Mouse (Mus musculus): ENCODE results near the gene Fbxl19. TPM values are rescaled to one million over a fixed set of nuclear protein-coding genes. Genes with fewer than 3 reads are reported as not detected.
A peak's percentile ranks its signal among the peaks of the same experiment; 100 is the strongest.
"Not testable (repeated sequence)": the region's sequence is repeated elsewhere in the genome, so short reads cannot be mapped to it uniquely, and the experiment has no call there.

Fbxl19 gene
- polyA plus RNA-seq, 1 experiment from 2014 or later: 3.2 TPM

DNA sequence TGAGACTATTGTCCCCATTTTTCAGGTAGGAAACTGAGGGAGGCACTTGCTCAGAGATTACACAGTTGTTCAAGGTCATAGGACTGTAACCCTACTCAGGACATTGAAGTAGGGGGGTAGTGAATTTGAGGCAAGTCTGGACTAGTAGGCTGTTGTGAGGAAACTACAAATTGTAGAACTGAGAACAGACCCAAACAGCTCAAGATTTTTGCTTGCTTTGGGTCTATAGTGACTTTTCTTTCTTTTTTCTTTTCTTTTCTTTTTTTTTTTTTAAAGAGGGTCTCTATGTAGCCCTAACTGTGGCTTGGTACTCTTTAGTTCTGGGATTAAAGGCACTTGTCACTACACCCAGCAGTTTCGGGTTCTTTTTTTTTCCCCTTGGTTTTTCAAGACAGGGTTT is 28.2 kb downstream of the Fbxl19 start:
- Histone ChIP-seq H3K36me3 (0 out of 2 replicates have a peak, but pooled peaks cover 3% of the 10 kb centered on the region), H3K9ac (no peak overlapping the region), H3K27ac (no peak overlapping the region), H3K4me1 (replicated peaks) (peaks cover 23% of the 10 kb centered on the region), H3K4me2 (replicated peaks) (no peak overlapping the region), H3K9me3 (no peaks in the 10 kb centered on the region), H3K4me3 (replicated peaks) (no peak overlapping the region), H3K27me3 (replicated peaks) (no peaks in the 10 kb centered on the region)
- WGBS: 90% methylated on average over 1 of the region's 1 CpGs
- ATAC-seq: no peak

DNA sequence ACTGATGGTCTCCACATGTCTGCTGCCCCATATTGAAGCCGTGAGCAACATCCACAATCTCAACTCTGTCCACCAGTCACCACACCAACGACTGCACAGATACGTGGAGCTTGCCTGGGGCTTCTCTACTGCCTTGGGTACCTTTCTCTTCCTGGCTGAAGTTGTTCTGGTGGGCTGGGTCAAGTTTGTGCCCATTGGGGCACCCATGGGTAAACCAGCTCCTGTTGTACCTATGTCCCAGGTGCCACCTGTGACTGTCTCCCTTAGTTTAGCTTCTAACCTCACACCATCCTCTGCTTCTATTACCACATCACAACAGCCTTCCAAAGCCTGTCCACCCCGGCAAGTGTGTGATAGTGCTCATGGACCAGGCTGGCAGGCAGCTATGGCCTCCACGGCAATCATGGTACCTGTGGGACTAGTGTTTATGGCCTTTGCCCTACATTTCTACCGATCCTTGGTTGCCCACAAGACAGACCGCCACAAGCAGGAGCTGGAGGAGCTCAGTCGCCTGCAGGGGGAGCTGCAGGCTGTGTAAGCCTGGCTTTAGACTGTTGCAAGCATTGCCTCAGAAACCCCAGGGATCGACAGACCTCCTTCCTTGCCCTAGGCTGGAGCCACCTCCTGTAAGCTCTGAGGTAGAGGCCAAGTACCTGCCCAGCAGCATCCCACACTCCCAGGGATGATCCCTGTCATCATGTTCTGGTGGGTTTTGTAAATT is 29.5 kb downstream of the Fbxl19 start:
- Histone ChIP-seq H3K36me3 (no peaks in the 10 kb centered on the region), H3K4me2 (replicated peaks) (no peak overlapping the region), H3K9me3 (no peaks in the 10 kb centered on the region), H3K4me1 (replicated peaks) (peaks cover 24% of the 10 kb centered on the region), H3K4me3 (replicated peaks) (no peak overlapping the region), H3K27ac (no peak overlapping the region), H3K9ac (0 out of 2 replicates have a peak overlapping the region, but pooled peaks have one; percentile 10), H3K27me3 (replicated peaks) (no peaks in the 10 kb centered on the region)
- no peak for ATAC-seq
- 38% methylated on average over 9 of the region's 9 CpGs for WGBS

- H3K36me3 ChIP-seq; H3K27me3 ChIP-seq (replicated peaks); ATAC-seq; H3K9me3 ChIP-seq: not testable (repeated sequence)
- H3K4me3 ChIP-seq (replicated peaks): peak overlapping the region; percentile 92
- WGBS: 68% methylated on average over 7 of the region's 7 CpGs
- H3K9ac ChIP-seq: peak overlapping the region; percentile 88
- peak overlapping the region; percentile 84 for H3K4me2 ChIP-seq (replicated peaks)
- peak overlapping the region; percentile 98; the same call in 1 of the 2 replicates for H3K27ac ChIP-seq
- H3K4me1 ChIP-seq (replicated peaks): peaks cover 15% of the 10 kb centered on the region
These were observed 31.5 kb downstream of the Fbxl19 start for GRCm38 (mm10) chr7:127775837-127776236.

DNA sequence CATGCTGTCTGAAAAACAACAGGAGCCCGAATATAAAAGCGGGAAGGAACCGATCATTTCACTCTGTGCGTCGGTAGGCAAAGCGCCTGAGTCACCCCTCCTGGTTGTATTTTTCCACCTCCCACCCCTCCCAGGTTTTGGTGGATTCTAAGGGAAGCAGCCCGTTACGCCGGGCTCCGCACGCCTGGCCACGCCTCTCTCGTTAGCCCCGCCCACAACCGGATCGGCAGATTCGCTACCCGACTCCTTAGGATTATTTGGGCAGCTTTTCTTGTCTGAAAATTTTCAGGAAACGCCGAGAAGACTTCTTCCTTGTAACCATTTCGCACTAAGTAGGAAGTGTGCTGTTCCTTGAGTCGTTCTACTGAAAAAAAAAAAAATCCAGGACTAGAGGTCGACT is 32.1 kb downstream of the Fbxl19 start, which contains the start of gene Setd1a:
Gene Setd1a, plus strand, starts transcription at position 245 of the 400 bp plus-strand sequence.
- no peaks in the 10 kb centered on the region for H3K27me3 ChIP-seq (replicated peaks)
- peaks cover 12% of the 10 kb centered on the region for H3K36me3 ChIP-seq
- ATAC-seq: peak; percentile 78
- H3K4me3 ChIP-seq (replicated peaks): peak within 1 kb of the TSS; percentile 92
- no peaks in the 10 kb centered on the region for H3K9me3 ChIP-seq
- peak within 1 kb of the TSS; percentile 88 for H3K9ac ChIP-seq
- H3K4me2 ChIP-seq (replicated peaks): peak within 1 kb of the TSS; percentile 84
- under 1% methylated on average over 23 of the region's 23 CpGs for WGBS
- peaks cover 9% of the 10 kb centered on the region for H3K4me1 ChIP-seq (replicated peaks)
- H3K27ac ChIP-seq: peak within 1 kb of the TSS; percentile 98

GRCm38 (mm10) chr7:127776878-127777473 is 32.6 kb downstream of the Fbxl19 start:
- H3K27me3 ChIP-seq (replicated peaks): no peaks in the 10 kb centered on the region
- peak overlapping the region; percentile 88 for H3K9ac ChIP-seq
- H3K9me3 ChIP-seq: no peaks in the 10 kb centered on the region
- WGBS: under 1% methylated on average over 56 of the region's 70 CpGs
- peaks cover 14% of the 10 kb centered on the region for H3K36me3 ChIP-seq
- peak overlapping the region; percentile 84 for H3K4me2 ChIP-seq (replicated peaks)
- peak overlapping the region; percentile 98 for H3K27ac ChIP-seq
- H3K4me1 ChIP-seq (replicated peaks): peaks cover 9% of the 10 kb centered on the region
- peak; percentile 95 for ATAC-seq
- H3K4me3 ChIP-seq (replicated peaks): peak overlapping the region; percentile 92

DNA sequence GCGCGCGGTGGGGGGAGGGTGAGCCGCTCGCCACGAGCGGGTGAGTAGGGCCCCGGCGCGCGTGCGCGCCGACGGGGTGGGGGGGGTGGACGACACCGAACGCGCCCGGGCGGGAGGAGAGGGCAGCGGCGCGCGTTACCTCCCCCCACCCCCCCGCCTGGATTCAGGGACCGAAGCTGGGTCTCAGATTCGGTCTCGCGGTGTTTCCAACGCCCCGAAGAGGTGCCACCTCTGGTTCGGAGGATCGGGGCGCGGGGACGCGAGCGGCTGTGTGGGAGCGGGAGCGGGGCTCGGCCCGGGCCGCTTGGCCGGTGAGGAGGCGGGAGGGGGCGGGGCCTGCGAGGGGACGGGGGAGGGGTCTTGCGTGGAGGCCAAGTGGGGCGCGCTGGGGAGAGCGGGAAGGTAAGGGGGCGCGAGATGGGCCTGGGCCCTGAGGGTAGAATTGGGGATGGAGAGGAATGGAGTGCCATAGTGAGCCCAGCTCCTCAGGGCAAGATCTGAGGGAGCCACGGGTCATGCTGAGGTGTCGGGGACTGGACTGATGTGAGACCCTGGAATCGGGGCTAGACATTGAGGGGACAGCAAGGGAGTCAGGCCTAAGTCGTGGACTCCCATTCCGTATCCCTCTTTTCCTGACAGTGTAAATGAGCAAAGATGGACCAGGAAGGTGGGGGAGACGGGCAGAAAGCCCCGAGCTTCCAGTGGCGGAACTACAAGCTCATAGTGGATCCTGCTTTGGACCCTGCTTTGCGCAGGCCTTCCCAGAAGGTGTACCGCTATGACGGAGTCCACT is 33.3 kb downstream of the Fbxl19 start:
- Histone ChIP-seq H3K9ac (peak overlapping the region; percentile 88), H3K4me1 (replicated peaks) (peaks cover 9% of the 10 kb centered on the region), H3K4me3 (replicated peaks) (peak overlapping the region; percentile 92), H3K4me2 (replicated peaks) (peak overlapping the region; percentile 84), H3K27me3 (replicated peaks) (no peaks in the 10 kb centered on the region), H3K9me3 (no peaks in the 10 kb centered on the region), H3K36me3 (peaks cover 19% of the 10 kb centered on the region), H3K27ac (peak overlapping the region; percentile 98)
- ATAC-seq: peak; percentile 64
- 1% methylated on average over 61 of the region's 66 CpGs for WGBS

DNA sequence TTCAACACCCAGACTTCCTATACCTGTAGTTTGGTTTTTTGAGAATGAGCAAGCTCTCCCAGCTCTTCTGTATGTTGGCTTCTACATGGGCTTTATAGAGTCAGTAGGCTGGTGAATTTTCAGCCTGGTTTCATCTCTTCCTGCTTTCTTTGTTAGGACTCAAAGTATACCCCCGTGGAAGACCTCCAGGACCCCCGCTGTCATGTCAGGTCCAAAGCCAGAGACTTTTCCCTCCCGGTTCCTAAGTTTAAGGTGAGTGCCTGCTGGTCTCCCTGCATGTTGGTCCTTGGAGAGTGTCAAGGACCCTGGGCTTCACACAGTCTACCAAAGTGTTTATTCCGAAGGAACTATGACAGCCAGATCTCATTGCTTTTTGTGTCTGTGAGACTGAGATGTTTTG is 34.0 kb downstream of the Fbxl19 start:
- 73% methylated on average over 4 of the region's 4 CpGs for WGBS
- Histone ChIP-seq H3K4me1 (replicated peaks) (peaks cover 9% of the 10 kb centered on the region), H3K36me3 (peaks cover 20% of the 10 kb centered on the region), H3K27ac (no peak overlapping the region), H3K4me3 (replicated peaks) (peak overlapping the region; percentile 92), H3K4me2 (replicated peaks) (peak overlapping the region; percentile 84), H3K9me3 (no peaks in the 10 kb centered on the region), H3K27me3 (replicated peaks) (no peaks in the 10 kb centered on the region), H3K9ac (peak overlapping the region; percentile 88)
- no peak for ATAC-seq

GRCm38 (mm10) chr7:127785308-127785707 is 41.0 kb downstream of the Fbxl19 start, which contains the start of gene Gm49388:
Gm49388 (plus strand) TSS chr7:127785608.
- Histone ChIP-seq H3K9ac (no peak within 1 kb of the TSS), H3K4me2 (replicated peaks) (no peak within 1 kb of the TSS), H3K9me3 (no peaks in the 10 kb centered on the region), H3K36me3 (peaks cover 72% of the 10 kb centered on the region), H3K4me3 (replicated peaks) (no peak within 1 kb of the TSS), H3K27me3 (replicated peaks) (no peaks in the 10 kb centered on the region), H3K27ac (no peak within 1 kb of the TSS), H3K4me1 (replicated peaks) (no peaks in the 10 kb centered on the region)
- 93% methylated on average over 7 of the region's 7 CpGs for WGBS
- no peak for ATAC-seq

- H3K9me3 ChIP-seq: no peaks in the 10 kb centered on the region
- H3K4me2 ChIP-seq (replicated peaks): no peak overlapping the region
- peaks cover 10% of the 10 kb centered on the region; the same call in 1 of the 2 replicates for H3K4me1 ChIP-seq (replicated peaks)
- WGBS: 87% methylated on average over 23 of the region's 23 CpGs
- no peak for ATAC-seq
- H3K9ac ChIP-seq: no peak overlapping the region
- no peak overlapping the region for H3K4me3 ChIP-seq (replicated peaks)
- no peaks in the 10 kb centered on the region for H3K27me3 ChIP-seq (replicated peaks)
- no peak overlapping the region for H3K27ac ChIP-seq
- peaks cover 56% of the 10 kb centered on the region for H3K36me3 ChIP-seq
These were observed 52.9 kb downstream of the Fbxl19 start for GRCm38 (mm10) chr7:127797076-127797845.

GRCm38 (mm10) chr7:127798591-127798990 is 54.2 kb downstream of the Fbxl19 start:
- 93% methylated on average over 4 of the region's 4 CpGs for WGBS
- no peak for ATAC-seq
- Histone ChIP-seq H3K4me3 (replicated peaks) (no peak overlapping the region), H3K9me3 (no peaks in the 10 kb centered on the region), H3K4me1 (replicated peaks) (peaks cover 10% of the 10 kb centered on the region; the same call in 1 of the 2 replicates), H3K36me3 (peaks cover 53% of the 10 kb centered on the region), H3K9ac (no peak overlapping the region), H3K27me3 (replicated peaks) (no peaks in the 10 kb centered on the region), H3K27ac (no peak overlapping the region), H3K4me2 (replicated peaks) (no peak overlapping the region)

DNA sequence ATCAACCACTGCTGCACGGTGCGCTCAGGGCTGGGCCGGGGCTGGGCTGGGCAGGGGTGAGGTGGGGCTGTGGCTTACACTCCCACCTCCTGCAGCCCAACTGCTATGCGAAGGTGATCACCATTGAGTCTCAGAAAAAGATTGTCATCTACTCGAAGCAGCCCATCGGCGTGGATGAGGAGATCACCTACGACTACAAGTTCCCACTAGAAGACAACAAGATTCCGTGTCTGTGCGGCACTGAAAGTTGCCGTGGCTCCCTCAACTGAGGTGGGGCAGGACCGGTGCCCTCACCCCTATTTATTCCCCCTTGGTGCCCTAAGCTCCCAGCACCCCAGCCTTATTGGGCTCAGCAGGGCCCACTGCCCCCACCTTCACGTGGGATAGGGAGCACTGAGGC is 54.9 kb downstream of the Fbxl19 start:
- ATAC-seq: no peak
- peaks cover 53% of the 10 kb centered on the region for H3K36me3 ChIP-seq
- peaks cover 10% of the 10 kb centered on the region; the same call in 1 of the 2 replicates for H3K4me1 ChIP-seq (replicated peaks)
- H3K9ac ChIP-seq: no peak overlapping the region
- no peak overlapping the region for H3K4me3 ChIP-seq (replicated peaks)
- WGBS: 87% methylated on average over 13 of the region's 13 CpGs
- no peak overlapping the region for H3K4me2 ChIP-seq (replicated peaks)
- H3K9me3 ChIP-seq: no peaks in the 10 kb centered on the region
- no peak overlapping the region for H3K27ac ChIP-seq
- H3K27me3 ChIP-seq (replicated peaks): no peaks in the 10 kb centered on the region

All from intestine, embryonic 15.5 days (tissue).